Mouse (Mus musculus) liver, embryonic 16.5 days (tissue): Measurements from ENCODE around the gene Padi1. TPM values are rescaled to one million over a fixed set of nuclear protein-coding genes. Genes with fewer than 3 reads are reported as not detected.

Experiments
- ATAC-seq: fragments of 200-750 bp; cut with Nextera tagmentation; 2 replicates; pipeline ENCODE4 v1.8.0; 2017; ENCODE audit warnings: low read depth, mild to moderate bottlenecking, moderate number of reproducible peaks, moderate library complexity
- H3K27ac ChIP-seq: fragments of 300-500 bp; sonication (generic); 2 replicates; pipeline ENCODE4 v1.5.1; 2014; ENCODE audit warnings: mild to moderate bottlenecking, low read length
- H3K27me3 ChIP-seq: fragments of 300-500 bp; sonication (generic); 2 replicates; pipeline ENCODE4 v1.6.1; 2014; ENCODE audit warnings: low read depth, low read length, mixed read lengths; ENCODE audit not compliant: control insufficient read depth, insufficient read depth
- H3K36me3 ChIP-seq: fragments of 300-500 bp; sonication (generic); 2 replicates; pipeline ENCODE4 v1.6.1; 2014; ENCODE audit warnings: mild to moderate bottlenecking; ENCODE audit not compliant: control insufficient read depth, insufficient read depth
- H3K4me1 ChIP-seq: fragments of 300-500 bp; sonication (generic); 2 replicates; pipeline ENCODE4 v1.6.1; 2014; ENCODE audit warnings: low read depth, low read length, mixed read lengths; ENCODE audit not compliant: control insufficient read depth
- H3K4me2 ChIP-seq: fragments of 300-500 bp; sonication (generic); 2 replicates; pipeline ENCODE4 v1.6.1; 2014; ENCODE audit warnings: low read depth, low read length, mixed read lengths
- H3K4me3 ChIP-seq: fragments of 300-500 bp; sonication (generic); 2 replicates; pipeline ENCODE4 v1.5.1; 2014; ENCODE audit warnings: low read depth, mild to moderate bottlenecking, low read length
- H3K9ac ChIP-seq: fragments of 300-500 bp; sonication (generic); 2 replicates; pipeline ENCODE4 v1.6.1; 2014; ENCODE audit warnings: low read depth, low read length
- H3K9me3 ChIP-seq: fragments of 300-500 bp; sonication (generic); replicated peaks from 2 replicates; pipeline ENCODE4 v1.6.1; 2016; ENCODE audit warnings: low read length; ENCODE audit not compliant: control insufficient read depth
- WGBS: fragments of 180-500 bp; shearing (Covaris S2); extraction: QIAGEN DNeasy Blood & Tissue Kit; methylation state at CpG from one replicate; pipeline ENCODE4 v1.1.7; 2014; ENCODE audit not compliant: insufficient replicate concordance; 5-methylcytosine and 5-hydroxymethylcytosine counted together
- polyA plus RNA-seq: library from polyadenylated mRNA; unstranded; fragments of >200 nt; fragmentation: Nextera tagmentation; extraction: Ambion mirVana; gene quantifications from 2 replicates; pipeline ENCODE4 v1.2.1, GENCODE M21; 2015

Padi1 gene
- polyA plus RNA-seq, 1 experiment from 2014 or later, result not detected

- no peaks in the 10 kb centered on the region for H3K9me3 ChIP-seq
- no peaks in the 10 kb centered on the region for H3K36me3 ChIP-seq
- WGBS, result 64% methylated on average over 3 of the region's 3 CpGs
- no peak for ATAC-seq
- H3K27me3 ChIP-seq, result peaks cover 16% of the 10 kb centered on the region
- no peak overlapping the region for H3K9ac ChIP-seq
- no peak overlapping the region for H3K4me3 ChIP-seq
- no peak overlapping the region for H3K27ac ChIP-seq
- H3K4me1 ChIP-seq, result peaks cover 22% of the 10 kb centered on the region
- H3K4me2 ChIP-seq, result no peak overlapping the region
Observed at GRCm38 (mm10) chr4:140871376-140871775, 25.8 kb upstream of the Padi1 start.

GRCm38 (mm10) chr4:140870876-140871275 lies 25.3 kb upstream of the Padi1 start:
- Histone ChIP-seq H3K9ac (no peak overlapping the region), H3K4me2 (no peak overlapping the region), H3K4me3 (no peak overlapping the region), H3K4me1 (peaks cover 22% of the 10 kb centered on the region), H3K27ac (no peak overlapping the region), H3K36me3 (no peaks in the 10 kb centered on the region), H3K9me3 (no peaks in the 10 kb centered on the region), H3K27me3 (peaks cover 16% of the 10 kb centered on the region)
- no peak for ATAC-seq
- 75% methylated on average over 7 of the region's 7 CpGs for WGBS

GRCm38 (mm10) chr4:140869945-140870344 lies 24.4 kb upstream of the Padi1 start:
- H3K27me3 ChIP-seq, result peaks cover 16% of the 10 kb centered on the region
- no peak overlapping the region for H3K4me3 ChIP-seq
- ATAC-seq, result no peak
- peaks cover 22% of the 10 kb centered on the region for H3K4me1 ChIP-seq
- no peak overlapping the region for H3K27ac ChIP-seq
- H3K36me3 ChIP-seq, result no peaks in the 10 kb centered on the region
- no peaks in the 10 kb centered on the region for H3K9me3 ChIP-seq
- 76% methylated on average over 8 of the region's 8 CpGs for WGBS
- no peak overlapping the region for H3K9ac ChIP-seq
- no peak overlapping the region for H3K4me2 ChIP-seq

DNA sequence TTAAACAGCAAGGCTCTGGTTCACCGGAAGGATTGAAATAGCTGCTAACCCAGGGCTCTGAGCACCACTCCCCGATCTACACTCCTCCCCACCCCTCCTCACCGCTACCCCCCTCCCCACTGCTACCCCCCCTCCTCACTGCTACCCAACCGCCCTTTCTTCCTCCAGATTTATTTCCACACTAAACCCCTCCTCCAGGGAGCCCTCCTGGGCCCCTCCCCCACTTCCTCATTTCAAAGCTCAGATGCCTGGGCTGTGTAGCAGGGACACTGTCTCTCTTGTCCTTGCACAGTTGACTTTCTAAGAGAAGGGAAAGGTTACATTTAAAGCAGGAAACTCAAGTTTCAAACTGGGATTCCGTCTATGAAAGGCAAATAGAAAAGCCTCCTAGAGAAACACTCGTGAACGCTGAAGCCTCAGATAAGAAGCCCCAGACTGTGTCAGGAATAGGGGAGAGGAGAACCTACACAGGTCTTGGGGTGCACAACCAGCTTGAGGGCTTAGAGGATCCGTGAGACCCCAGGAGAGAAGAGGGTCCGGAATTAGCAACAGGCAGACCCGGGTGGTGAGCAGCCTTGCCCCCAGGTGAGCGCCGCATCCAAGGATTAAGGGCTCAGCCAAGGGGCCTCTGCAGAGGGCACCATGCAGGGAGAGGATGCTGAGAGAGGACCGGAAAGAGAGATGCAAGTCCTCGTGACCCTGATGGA lies 23.1 kb upstream of the Padi1 start:
- H3K27me3 ChIP-seq, result peaks cover 16% of the 10 kb centered on the region
- H3K9me3 ChIP-seq, result no peaks in the 10 kb centered on the region
- WGBS, result 6% methylated on average over 14 of the region's 14 CpGs
- H3K4me2 ChIP-seq, result no peak overlapping the region
- H3K4me1 ChIP-seq, result peaks cover 22% of the 10 kb centered on the region
- no peaks in the 10 kb centered on the region for H3K36me3 ChIP-seq
- no peak for ATAC-seq
- H3K27ac ChIP-seq, result no peak overlapping the region
- H3K9ac ChIP-seq, result no peak overlapping the region
- no peak overlapping the region for H3K4me3 ChIP-seq

DNA sequence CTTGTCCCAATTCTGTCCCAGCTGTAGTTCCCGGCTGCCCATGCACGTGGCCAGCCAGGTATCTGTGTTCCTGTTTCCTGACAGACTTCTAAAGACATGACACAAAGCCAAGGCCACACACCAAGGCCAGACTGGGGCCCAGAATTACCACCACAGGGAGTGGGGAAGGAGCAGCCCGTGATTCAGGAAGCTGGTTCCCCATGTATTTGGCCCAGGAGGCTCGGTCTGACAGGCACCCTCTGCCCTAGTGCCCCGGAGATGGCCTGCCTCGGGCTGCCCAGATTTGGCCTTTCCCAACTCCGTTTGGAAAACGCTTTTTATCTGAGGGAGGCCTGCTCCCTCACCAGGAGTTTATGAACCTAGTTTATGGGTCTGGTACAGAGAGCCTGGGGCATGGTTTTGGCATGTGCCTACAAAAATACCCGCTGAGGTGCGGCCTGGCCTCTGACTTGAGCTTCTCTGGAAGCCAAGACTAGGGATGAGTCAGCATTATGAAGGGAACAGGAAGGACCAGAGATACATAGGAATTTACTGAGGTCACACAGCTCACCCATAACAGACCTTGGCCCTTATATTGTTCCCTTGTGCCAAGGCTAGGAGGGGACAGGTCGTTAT lies 16.6 kb upstream of the Padi1 start:
- H3K27me3 ChIP-seq, result no peaks in the 10 kb centered on the region; the same call in 1 of the 2 replicates
- no peaks in the 10 kb centered on the region for H3K36me3 ChIP-seq
- H3K4me2 ChIP-seq, result no peak overlapping the region
- peaks cover 51% of the 10 kb centered on the region for H3K4me1 ChIP-seq
- ATAC-seq, result no peak
- H3K9me3 ChIP-seq, result no peaks in the 10 kb centered on the region
- peak overlapping the region; percentile 70 for H3K27ac ChIP-seq
- no peak overlapping the region for H3K9ac ChIP-seq
- WGBS, result 72% methylated on average over 11 of the region's 11 CpGs
- no peak overlapping the region for H3K4me3 ChIP-seq

DNA sequence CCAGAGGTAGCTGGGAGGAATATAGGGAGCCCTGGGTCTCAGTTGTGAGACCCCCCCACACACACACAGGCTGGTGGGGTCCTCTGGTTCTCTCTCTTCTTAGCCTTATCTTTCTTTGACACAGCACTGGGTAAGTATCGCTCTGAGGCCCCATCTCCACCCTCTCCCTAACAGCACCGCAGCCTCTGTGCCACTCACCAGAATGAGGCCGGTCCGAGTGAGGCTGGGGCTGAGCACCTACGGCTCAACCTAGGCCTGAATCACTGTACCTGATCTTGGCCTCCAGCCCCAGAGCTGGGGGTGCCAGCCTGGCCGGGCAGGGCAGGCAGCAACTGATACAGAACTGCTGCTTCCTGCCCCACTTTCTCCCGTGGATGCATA lies 15.2 kb upstream of the Padi1 start:
- WGBS, result 25% methylated on average over 7 of the region's 7 CpGs
- Histone ChIP-seq H3K4me1 (peaks cover 63% of the 10 kb centered on the region), H3K36me3 (no peaks in the 10 kb centered on the region), H3K4me2 (peak overlapping the region; percentile 70), H3K9ac (peak overlapping the region; percentile 71), H3K27me3 (no peaks in the 10 kb centered on the region), H3K27ac (peak overlapping the region; percentile 94), H3K4me3 (peak overlapping the region; percentile 42), H3K9me3 (no peaks in the 10 kb centered on the region)
- ATAC-seq, result peak; percentile 91

DNA sequence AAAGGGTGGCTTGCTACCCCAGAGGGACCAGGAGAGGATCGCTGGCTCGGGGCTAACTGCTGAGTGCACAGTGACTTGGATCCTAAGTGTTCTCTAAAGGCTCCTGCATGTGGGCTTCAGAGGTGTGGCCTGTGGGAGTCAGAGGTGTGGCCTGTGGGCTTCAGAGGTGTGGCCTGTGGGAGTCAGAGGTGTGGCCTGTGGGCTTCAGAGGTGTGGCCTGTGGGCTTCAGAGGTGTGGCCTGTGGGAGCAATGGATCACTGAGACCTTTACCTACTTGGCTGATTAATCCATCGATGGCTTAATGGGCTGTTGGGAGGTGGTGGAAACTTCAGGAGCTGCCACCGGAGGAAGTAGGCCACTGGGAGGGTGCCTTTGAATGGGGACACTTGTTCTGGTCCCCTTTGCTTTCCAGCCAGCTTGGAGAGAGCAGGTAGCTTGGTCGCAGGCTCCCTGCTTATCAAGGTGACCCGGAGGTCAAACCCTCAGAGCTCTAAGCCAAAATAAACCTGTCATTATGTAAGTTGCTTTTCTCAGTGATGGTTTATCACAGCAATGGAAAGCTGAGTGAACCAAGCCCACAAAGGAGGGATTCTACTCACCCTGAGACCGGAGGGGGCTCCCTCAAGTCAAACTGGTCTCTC lies 14.7 kb upstream of the Padi1 start:
- 23% methylated on average over 7 of the region's 7 CpGs for WGBS
- H3K27ac ChIP-seq, result peak overlapping the region; percentile 94
- H3K36me3 ChIP-seq, result no peaks in the 10 kb centered on the region
- ATAC-seq, result peak; percentile 74
- peak overlapping the region; percentile 71 for H3K9ac ChIP-seq
- peak overlapping the region; percentile 42 for H3K4me3 ChIP-seq
- H3K27me3 ChIP-seq, result no peaks in the 10 kb centered on the region
- H3K4me1 ChIP-seq, result peaks cover 68% of the 10 kb centered on the region
- H3K9me3 ChIP-seq, result no peaks in the 10 kb centered on the region
- H3K4me2 ChIP-seq, result peak overlapping the region; percentile 70

DNA sequence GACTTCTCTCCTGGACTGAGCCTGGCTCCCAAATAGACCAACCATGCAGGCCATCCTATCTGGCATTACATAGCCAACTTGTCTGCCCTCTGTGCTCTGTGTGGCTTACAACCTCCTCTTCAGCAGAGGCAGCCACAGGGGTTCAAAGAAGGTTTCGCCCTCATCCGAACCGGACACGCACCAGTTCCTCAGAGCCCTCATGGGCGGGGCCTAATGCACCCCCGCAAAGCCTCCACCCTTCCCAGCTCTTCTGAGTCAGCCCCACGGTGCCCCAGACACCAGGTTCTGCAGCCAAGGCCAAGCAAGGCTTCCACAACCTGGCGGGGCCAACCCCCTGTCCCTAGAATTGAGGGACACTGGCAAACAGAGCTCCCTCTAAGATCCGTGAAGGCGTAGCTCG lies 13.7 kb upstream of the Padi1 start:
- H3K9ac ChIP-seq, result peak overlapping the region; percentile 23
- no peak for ATAC-seq
- no peaks in the 10 kb centered on the region for H3K9me3 ChIP-seq
- peak overlapping the region; percentile 79 for H3K27ac ChIP-seq
- no peaks in the 10 kb centered on the region for H3K36me3 ChIP-seq
- peak overlapping the region; percentile 47 for H3K4me2 ChIP-seq
- H3K4me3 ChIP-seq, result no peak overlapping the region
- 50% methylated on average over 11 of the region's 11 CpGs for WGBS
- no peaks in the 10 kb centered on the region for H3K27me3 ChIP-seq
- peaks cover 74% of the 10 kb centered on the region for H3K4me1 ChIP-seq

- no peaks in the 10 kb centered on the region for H3K36me3 ChIP-seq
- H3K9me3 ChIP-seq, result no peaks in the 10 kb centered on the region
- ATAC-seq, result no peak
- 80% methylated on average over 7 of the region's 7 CpGs for WGBS
- no peak overlapping the region for H3K4me3 ChIP-seq
- H3K4me2 ChIP-seq, result no peak overlapping the region
- H3K27ac ChIP-seq, result peak overlapping the region; percentile 79; the same call in 1 of the 2 replicates
- no peaks in the 10 kb centered on the region for H3K27me3 ChIP-seq
- peak overlapping the region; percentile 35; the same call in 1 of the 2 replicates for H3K9ac ChIP-seq
- peaks cover 89% of the 10 kb centered on the region for H3K4me1 ChIP-seq
Observed at GRCm38 (mm10) chr4:140857813-140858212, 12.2 kb upstream of the Padi1 start.
